Mouse (Mus musculus) E14TG2a.4 (cell line): ENCODE measurements around the gene Hjurp.

Experiments used
- H3K27me3 ChIP-seq: 2 replicates; pipeline ENCODE4 v1.6.1; 2014; ENCODE audit warnings: low read length, control low read depth; ENCODE audit not compliant: insufficient read depth
- H3K36me3 ChIP-seq: 2 replicates; pipeline ENCODE4 v1.6.1; 2014; ENCODE audit warnings: low read length, control low read depth; ENCODE audit not compliant: insufficient read depth
- H3K4me1 ChIP-seq: replicated peaks from 2 replicates; pipeline ENCODE4 v1.6.1; 2014; ENCODE audit warnings: low read depth, low read length, control low read depth
- H3K4me3 ChIP-seq: replicated peaks from 2 replicates; pipeline ENCODE4 v1.5.1; 2014; ENCODE audit warnings: mild to moderate bottlenecking, low read length
- H3K9me3 ChIP-seq: 2 replicates; pipeline ENCODE4 v1.6.1; 2014; ENCODE audit warnings: low read length, control low read depth
- CTCF ChIP-seq: conservative IDR thresholded peaks from 2 replicates; pipeline ENCODE4 v1.5.1; 2014; ENCODE audit warnings: low read length
- NANOG ChIP-seq: IDR thresholded peaks from 2 replicates; pipeline ENCODE4 v1.6.1; 2014; ENCODE audit warnings: borderline replicate concordance, low read length, mixed read lengths
- POU5F1 ChIP-seq: IDR thresholded peaks from 2 replicates; pipeline ENCODE4 v1.6.1; 2014; ENCODE audit warnings: low read length, borderline replicate concordance

Gene Hjurp

GRCm38 (mm10) chr1:88273326-88273725 is 4.1 kb downstream of the Hjurp start:
- peaks cover 75% of the 10 kb centered on the region for H3K36me3 ChIP-seq
- peaks cover 77% of the 10 kb centered on the region for H3K9me3 ChIP-seq
- TF ChIP-seq POU5F1 = no peak
- TF ChIP-seq CTCF = no peak
- TF ChIP-seq NANOG = no peak
- peaks cover 55% of the 10 kb centered on the region for H3K4me1 ChIP-seq
- H3K4me3 ChIP-seq = no peak overlapping the region
- H3K27me3 ChIP-seq = no peaks in the 10 kb centered on the region

GRCm38 (mm10) chr1:88272851-88273250 is 4.6 kb downstream of the Hjurp start:
- Histone ChIP-seq H3K36me3 (peaks cover 80% of the 10 kb centered on the region), H3K4me1 (peaks cover 50% of the 10 kb centered on the region), H3K9me3 (peaks cover 82% of the 10 kb centered on the region), H3K27me3 (no peaks in the 10 kb centered on the region), H3K4me3 (no peak overlapping the region)
- TF ChIP-seq CTCF = no peak
- TF ChIP-seq POU5F1 = no peak
- no peak for TF ChIP-seq NANOG

- no peak for TF ChIP-seq CTCF
- TF ChIP-seq NANOG = no peak
- no peak for TF ChIP-seq POU5F1
- Histone ChIP-seq H3K4me1 (peaks cover 30% of the 10 kb centered on the region), H3K4me3 (no peak overlapping the region), H3K9me3 (peaks cover 94% of the 10 kb centered on the region), H3K27me3 (no peaks in the 10 kb centered on the region), H3K36me3 (peaks cover 97% of the 10 kb centered on the region)
Measured at GRCm38 (mm10) chr1:88269539-88270309, 7.7 kb downstream of the Hjurp start.

- Histone ChIP-seq H3K4me1 (peaks cover 28% of the 10 kb centered on the region), H3K27me3 (no peaks in the 10 kb centered on the region), H3K36me3 (peaks cover 97% of the 10 kb centered on the region), H3K4me3 (no peak overlapping the region), H3K9me3 (peaks cover 91% of the 10 kb centered on the region)
- TF ChIP-seq POU5F1 = no peak
- no peak for TF ChIP-seq CTCF
- no peak for TF ChIP-seq NANOG
Measured at GRCm38 (mm10) chr1:88268070-88268469, 9.4 kb downstream of the Hjurp start.

GRCm38 (mm10) chr1:88267489-88267888 is 9.9 kb downstream of the Hjurp start:
- peaks cover 97% of the 10 kb centered on the region for H3K36me3 ChIP-seq
- peaks cover 85% of the 10 kb centered on the region for H3K9me3 ChIP-seq
- TF ChIP-seq NANOG = no peak
- TF ChIP-seq POU5F1 = no peak
- TF ChIP-seq CTCF = no peak
- H3K4me3 ChIP-seq = no peak overlapping the region
- H3K27me3 ChIP-seq = no peaks in the 10 kb centered on the region
- H3K4me1 ChIP-seq = peaks cover 28% of the 10 kb centered on the region

- TF ChIP-seq CTCF = no peak
- no peak for TF ChIP-seq POU5F1
- no peak for TF ChIP-seq NANOG
- H3K36me3 ChIP-seq = peaks cover 97% of the 10 kb centered on the region
- H3K4me1 ChIP-seq = peaks cover 31% of the 10 kb centered on the region
- H3K9me3 ChIP-seq = peaks cover 84% of the 10 kb centered on the region
- H3K27me3 ChIP-seq = no peaks in the 10 kb centered on the region
- H3K4me3 ChIP-seq = no peak overlapping the region
Measured at GRCm38 (mm10) chr1:88266123-88266522, 11.3 kb downstream of the Hjurp start.

- peaks cover 100% of the 10 kb centered on the region for H3K36me3 ChIP-seq
- peaks cover 38% of the 10 kb centered on the region for H3K4me1 ChIP-seq
- no peak overlapping the region for H3K4me3 ChIP-seq
- peaks cover 88% of the 10 kb centered on the region for H3K9me3 ChIP-seq
- no peaks in the 10 kb centered on the region for H3K27me3 ChIP-seq
- TF ChIP-seq NANOG = no peak
- no peak for TF ChIP-seq POU5F1
- TF ChIP-seq CTCF = no peak
Measured at GRCm38 (mm10) chr1:88264869-88265240, 12.6 kb downstream of the Hjurp start.

GRCm38 (mm10) chr1:88264237-88264868 is 13.1 kb downstream of the Hjurp start:
- H3K4me3 ChIP-seq = no peak overlapping the region
- peaks cover 38% of the 10 kb centered on the region for H3K4me1 ChIP-seq

GRCm38 (mm10) chr1:88263778-88264177 is 13.7 kb downstream of the Hjurp start:
- Histone ChIP-seq H3K9me3 (peaks cover 85% of the 10 kb centered on the region), H3K4me3 (no peak overlapping the region), H3K4me1 (peaks cover 38% of the 10 kb centered on the region), H3K36me3 (peaks cover 96% of the 10 kb centered on the region), H3K27me3 (no peaks in the 10 kb centered on the region)
- TF ChIP-seq CTCF (no peak), POU5F1 (no peak), NANOG (no peak)

More at GRCm38 (mm10) chr1:88264237-88264868, 13.1 kb downstream of the Hjurp start:
- Histone ChIP-seq H3K36me3 (peaks cover 100% of the 10 kb centered on the region), H3K27me3 (no peaks in the 10 kb centered on the region), H3K9me3 (peaks cover 88% of the 10 kb centered on the region)
- TF ChIP-seq CTCF = no peak
- no peak for TF ChIP-seq NANOG
- TF ChIP-seq POU5F1 = no peak; the same call in 1 of the 2 replicates
